Mouse (Mus musculus): Measurements from ENCODE around the gene Zfp275. TPM values are rescaled to one million over a fixed set of nuclear protein-coding genes. Genes with fewer than 3 reads are reported as not detected.

Gene Zfp275
- 4.1 and 4.5 TPM in 2 replicates for polyA plus RNA-seq (2015; fragmentation: Nextera tagmentation; extraction: Ambion mirVana)

GRCm38 (mm10) chrX:73342483-73342895, at the start of gene Zfp275:
Zfp275 (plus strand) TSS chrX:73342621.

GRCm38 (mm10) chrX:73292876-73293275, 49.5 kb upstream of the Zfp275 start, which contains the start of the genes Xlr5a and Xlr5c:
Xlr5a (minus strand) TSS chrX:73292976.
Xlr5c (minus strand) TSS chrX:73292976.

DNA sequence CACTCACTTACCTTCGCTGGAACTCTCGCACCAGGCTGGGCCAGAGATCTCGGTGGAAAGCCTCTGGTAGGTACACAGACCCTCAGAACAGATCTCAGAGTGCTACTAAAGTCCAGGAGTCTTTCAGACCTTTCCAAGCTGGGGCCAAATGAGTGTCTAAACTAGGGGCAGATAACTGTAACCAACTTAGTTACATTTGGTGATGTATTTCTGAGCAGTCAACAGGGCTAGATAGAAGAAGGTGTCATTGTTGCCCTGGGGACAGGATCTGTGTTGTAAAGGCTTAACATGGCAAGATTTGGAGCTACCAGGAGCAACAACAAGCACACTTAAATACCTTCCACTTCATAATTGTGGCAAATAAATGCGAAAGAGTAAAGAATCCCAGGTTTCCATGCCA, 5.7 kb upstream of the Zfp275 start, which contains the start of gene Gm45015:
TSS of gene Gm45015 (minus strand) at position 101 of the 400 bp plus-strand sequence.

GRCm38 (mm10) chrX:73398636-73399035, 56.2 kb downstream of the Zfp275 start, which contains the start of gene Gm18336:
Gm18336 (minus strand) TSS chrX:73398736.

Other genes with a start within 250 kb of the Zfp275 start
- 1.9 and 3.3 TPM in 2 replicates for gene Xlr3a, start 245.5 kb upstream of the Zfp275 start, polyA plus RNA-seq (2015; fragmentation: Nextera tagmentation; extraction: Ambion mirVana)
- gene Gm14685, start 225.6 kb upstream of the Zfp275 start, polyA plus RNA-seq (2015; fragmentation: Nextera tagmentation; extraction: Ambion mirVana) = 0.06 and 0.09 TPM in 2 replicates
- not detected in 2 replicates for gene Xlr5b, start 193.8 kb upstream of the Zfp275 start, polyA plus RNA-seq (2015; fragmentation: Nextera tagmentation; extraction: Ambion mirVana)
- not detected in 2 replicates for gene DXBay18, start 193.2 kb upstream of the Zfp275 start, polyA plus RNA-seq (2015; fragmentation: Nextera tagmentation; extraction: Ambion mirVana)
- gene Spin2d, start 165.6 kb upstream of the Zfp275 start, polyA plus RNA-seq (2015; fragmentation: Nextera tagmentation; extraction: Ambion mirVana) = not detected in 2 replicates
- gene Xlr3b, start 150.4 kb upstream of the Zfp275 start, polyA plus RNA-seq (2015; fragmentation: Nextera tagmentation; extraction: Ambion mirVana) = 3.0 and 18.5 TPM in 2 replicates
- gene Xlr4b, start 128.3 kb upstream of the Zfp275 start, polyA plus RNA-seq (2015; fragmentation: Nextera tagmentation; extraction: Ambion mirVana) = 0.62 and 9.2 TPM in 2 replicates
- gene F8a, start 114.3 kb upstream of the Zfp275 start, polyA plus RNA-seq (2015; fragmentation: Nextera tagmentation; extraction: Ambion mirVana) = 17.5 and 22.4 TPM in 2 replicates
- 0.14 TPM in 1 of 2 replicates, not detected in the other for gene Xlr4c, start 99.5 kb upstream of the Zfp275 start, polyA plus RNA-seq (2015; fragmentation: Nextera tagmentation; extraction: Ambion mirVana)
- gene Xlr3c, start 77.2 kb upstream of the Zfp275 start, polyA plus RNA-seq (2015; fragmentation: Nextera tagmentation; extraction: Ambion mirVana) = not detected in 2 replicates
- 0.19 TPM in 1 of 2 replicates, not detected in the other for gene Xlr5a, start 49.6 kb upstream of the Zfp275 start, polyA plus RNA-seq (2015; fragmentation: Nextera tagmentation; extraction: Ambion mirVana)
- not detected in 2 replicates for gene Xlr5c, start 49.6 kb upstream of the Zfp275 start, polyA plus RNA-seq (2015; fragmentation: Nextera tagmentation; extraction: Ambion mirVana)
- not detected in 2 replicates for gene Gm45015, start 5.8 kb upstream of the Zfp275 start, polyA plus RNA-seq (2015; fragmentation: Nextera tagmentation; extraction: Ambion mirVana)
- gene Gm18336, start 56.1 kb downstream of the Zfp275 start, polyA plus RNA-seq (2015; fragmentation: Nextera tagmentation; extraction: Ambion mirVana) = not detected in 2 replicates
- gene Zfp92, start 68.5 kb downstream of the Zfp275 start, polyA plus RNA-seq (2015; fragmentation: Nextera tagmentation; extraction: Ambion mirVana) = 0.12 and 0.17 TPM in 2 replicates
- gene Trex2, start 92.7 kb downstream of the Zfp275 start, polyA plus RNA-seq (2015; fragmentation: Nextera tagmentation; extraction: Ambion mirVana) = 0.82 TPM in 1 of 2 replicates, not detected in the other
- gene Haus7, start 116.4 kb downstream of the Zfp275 start, polyA plus RNA-seq (2015; fragmentation: Nextera tagmentation; extraction: Ambion mirVana) = 62.6 and 76.6 TPM in 2 replicates
- gene Bgn, start 141.0 kb downstream of the Zfp275 start, polyA plus RNA-seq (2015; fragmentation: Nextera tagmentation; extraction: Ambion mirVana) = 128 and 200 TPM in 2 replicates
- gene Atp2b3, start 160.5 kb downstream of the Zfp275 start, polyA plus RNA-seq (2015; fragmentation: Nextera tagmentation; extraction: Ambion mirVana) = 1.7 and 4.0 TPM in 2 replicates